Mouse (Mus musculus): Measurements from ENCODE around the gene Npr2.
A peak's percentile ranks its signal among the peaks of the same experiment; 100 is the strongest.

Npr2 gene

GRCm38 (mm10) chr4:43672070-43672469, 40.3 kb downstream of the Npr2 start:
- DNase-seq (ENCODE audit: low spot score in 2 of 2): peak; percentile 92 to 94

GRCm38 (mm10) chr4:43673703-43674102, 42.0 kb downstream of the Npr2 start:
- no peak for DNase-seq (ENCODE audit: low spot score in 2 of 2)

- DNase-seq (ENCODE audit: low spot score in 2 of 2): no peak
Observed at GRCm38 (mm10) chr4:43674974-43675373, 43.2 kb downstream of the Npr2 start.

- DNase-seq (ENCODE audit: low spot score in 2 of 2): no peak
Observed at GRCm38 (mm10) chr4:43675608-43676007, 43.9 kb downstream of the Npr2 start.

GRCm38 (mm10) chr4:43678541-43678940, 46.8 kb downstream of the Npr2 start:
- DNase-seq (ENCODE audit: low spot score in 2 of 2): no peak

GRCm38 (mm10) chr4:43679416-43680043, 47.8 kb downstream of the Npr2 start:
- no peak for DNase-seq (ENCODE audit: low spot score in 2 of 2)

GRCm38 (mm10) chr4:43690021-43690420, 58.3 kb downstream of the Npr2 start:
- DNase-seq (ENCODE audit: low spot score in 2 of 2): no peak

- no peak for DNase-seq (ENCODE audit: low spot score in 2 of 2)
Observed at GRCm38 (mm10) chr4:43691026-43691425, 59.3 kb downstream of the Npr2 start.

- DNase-seq (ENCODE audit: low spot score in 2 of 2): no peak
Observed at GRCm38 (mm10) chr4:43693806-43694241, 62.1 kb downstream of the Npr2 start.

GRCm38 (mm10) chr4:43694439-43695248, 62.9 kb downstream of the Npr2 start:
- DNase-seq (ENCODE audit: low spot score in 2 of 2): no peak

- DNase-seq (ENCODE audit: low spot score in 2 of 2): no peak
Observed at GRCm38 (mm10) chr4:43695249-43695671, 63.5 kb downstream of the Npr2 start.

GRCm38 (mm10) chr4:43696561-43696960, 64.8 kb downstream of the Npr2 start:
- DNase-seq (ENCODE audit: low spot score in 2 of 2): no peak

GRCm38 (mm10) chr4:43700707-43701106, 69.0 kb downstream of the Npr2 start, which contains the start of gene Olfr70:
Gene Olfr70 (minus strand): TSS chr4:43700807.
- DNase-seq (ENCODE audit: low spot score in 2 of 2): no peak

All from right cerebral cortex, adult 2 months (tissue).